Mouse (Mus musculus) cerebellum, adult 18-20 months (tissue): ENCODE data around the gene Dhps.
"Not testable (repeated sequence)": the region's sequence is repeated elsewhere in the genome, so short reads cannot be mapped to it uniquely, and the experiment has no call there.

Experiments
- DNase-seq, 2 experiments: peaks; one replicate each; pipeline ENCODE4 v3.0.0; 2021

Gene Dhps

GRCm38 (mm10) chr8:85100076-85100665 is 28.6 kb downstream of the Dhps start:
- no peak for DNase-seq

- DNase-seq: no peak
These were observed 41.7 kb downstream of the Dhps start for GRCm38 (mm10) chr8:85113241-85113640.

GRCm38 (mm10) chr8:85115501-85115900 is 43.9 kb downstream of the Dhps start:
- DNase-seq: no peak

GRCm38 (mm10) chr8:85116984-85117383 is 45.4 kb downstream of the Dhps start:
- DNase-seq: no peak

- DNase-seq: peak; percentile 88 to 93
These were observed 47.8 kb downstream of the Dhps start for GRCm38 (mm10) chr8:85119052-85119981.

- not testable (repeated sequence) for DNase-seq
These were observed 48.7 kb downstream of the Dhps start for GRCm38 (mm10) chr8:85120251-85120650.

GRCm38 (mm10) chr8:85122995-85123394 is 51.4 kb downstream of the Dhps start, which contains the start of gene Zfp791:
Gene Zfp791, minus strand, starts transcription at chr8:85123095.
- no peak for DNase-seq

GRCm38 (mm10) chr8:85123691-85124090 is 52.1 kb downstream of the Dhps start:
- no peak for DNase-seq
